Mouse (Mus musculus): ENCODE measurements at regions not wholly inside any gene's neighbourhood (a gene's known extent, or its start where the extent isn't known, plus 50 kb on each side); places are given as distances from the start of the nearest gene placed in this dataset.

DNA sequence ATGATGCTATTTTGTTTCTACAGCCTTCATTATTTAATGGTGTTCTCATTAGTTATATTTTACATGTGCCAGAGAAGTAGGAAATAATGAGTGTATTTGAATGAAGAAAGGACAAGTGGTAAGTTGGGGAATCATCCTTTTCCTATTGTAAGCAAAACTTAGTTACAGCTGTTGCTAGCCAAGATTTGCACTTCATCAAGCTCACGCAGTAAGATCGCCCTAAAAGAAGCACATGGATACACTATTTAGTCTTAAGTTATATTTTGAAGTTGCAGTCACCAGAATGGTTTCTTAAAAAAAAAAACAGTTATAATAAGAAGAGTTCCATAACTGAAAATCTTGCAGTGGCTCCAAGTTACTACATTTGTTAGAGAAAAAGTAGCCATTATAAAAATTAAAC lies 410.3 kb upstream of the Cntn6 start:
- TF ChIP-seq CHD2 (IDR thresholded peaks at IDR 0.05; ENCODE audit: low read depth, low read length) (no peak), ZNF384 (IDR thresholded peaks at IDR 0.05; ENCODE audit: low read depth, low read length) (no peak), HCFC1 (IDR thresholded peaks at IDR 0.05; ENCODE audit: borderline replicate concordance, insufficient read depth, low read length) (no peak), ZC3H11A (IDR thresholded peaks at IDR 0.05; ENCODE audit: borderline replicate concordance, low read depth, low read length) (no peak), MAFK (IDR thresholded peaks at IDR 0.05; ENCODE audit: insufficient read depth, low read depth, low read length) (no peak)

Measured in ES-E14 (cell line).